Mouse (Mus musculus): ENCODE measurements around the gene Ccnf.

Gene Ccnf

DNA sequence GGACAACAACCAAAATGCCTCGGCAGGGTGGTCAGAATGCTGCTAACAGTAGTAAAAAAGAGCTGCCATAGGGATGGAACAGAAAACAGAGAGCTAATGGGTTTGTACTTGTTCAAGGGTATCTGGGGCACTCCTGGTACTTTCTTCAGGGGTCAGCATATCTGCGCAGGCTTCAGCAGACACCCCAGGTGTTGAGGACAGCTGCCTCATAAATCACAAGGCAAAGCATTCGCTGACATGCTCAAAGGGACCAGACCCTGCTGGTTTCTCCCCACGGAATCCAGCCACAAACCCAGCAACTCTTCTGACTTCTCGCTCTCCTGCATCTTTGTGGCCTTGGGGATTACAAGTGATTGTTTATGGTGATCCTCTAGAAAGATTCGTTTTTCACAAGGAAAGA lies 28.6 kb downstream of the Ccnf start:
- DNase-seq = no peak

DNA sequence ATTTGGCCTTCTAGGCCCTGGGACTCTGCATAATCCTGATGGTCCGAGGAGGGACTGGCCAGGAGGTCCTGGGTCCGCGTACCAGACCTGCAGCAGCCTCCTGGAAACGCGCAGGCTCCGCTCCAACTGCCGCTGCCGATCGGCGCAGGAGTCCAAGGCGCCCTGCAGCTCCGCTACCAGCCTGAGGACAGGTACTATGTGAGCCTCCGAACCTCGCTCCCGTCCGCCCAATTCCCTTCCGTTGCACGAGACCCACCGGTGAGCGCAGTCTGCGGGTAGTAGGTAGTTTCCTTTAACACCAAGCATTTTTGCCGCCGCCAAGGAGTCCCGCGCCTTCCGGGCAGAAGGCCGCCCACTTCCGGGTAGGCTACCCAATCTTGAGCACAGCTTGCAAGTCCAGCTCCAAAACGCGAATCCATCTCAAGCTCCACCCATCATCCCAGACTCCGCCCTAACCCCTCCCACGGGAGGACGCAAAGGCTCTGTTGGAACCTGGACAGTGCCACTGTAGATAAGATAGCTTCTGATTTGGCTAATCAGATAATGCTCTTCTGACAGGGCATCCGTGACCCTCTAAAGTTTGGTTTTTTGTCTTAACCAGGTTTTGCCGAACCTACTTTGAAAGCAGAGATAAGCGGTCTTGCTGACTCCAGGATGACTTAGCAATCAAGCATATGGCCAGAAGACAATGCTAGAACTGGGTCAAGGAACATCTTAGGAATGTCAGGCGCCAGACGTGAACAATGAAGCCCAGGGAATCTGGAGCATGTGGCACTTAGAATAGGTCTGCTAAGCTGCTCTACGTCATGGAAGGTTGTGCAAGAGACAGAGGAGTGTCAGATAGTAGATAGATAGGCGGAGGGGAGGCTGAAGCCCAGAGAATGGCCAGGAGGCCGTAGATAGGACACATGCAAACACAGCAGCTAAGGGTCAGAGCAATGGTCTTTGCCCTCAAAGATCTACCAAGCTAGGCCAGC lies 30.6 kb downstream of the Ccnf start, which contains the start of gene Tedc2:
Gene Tedc2 (minus strand): TSS at position 417 of the 977 bp plus-strand sequence.
- DNase-seq = peak; percentile 95

DNA sequence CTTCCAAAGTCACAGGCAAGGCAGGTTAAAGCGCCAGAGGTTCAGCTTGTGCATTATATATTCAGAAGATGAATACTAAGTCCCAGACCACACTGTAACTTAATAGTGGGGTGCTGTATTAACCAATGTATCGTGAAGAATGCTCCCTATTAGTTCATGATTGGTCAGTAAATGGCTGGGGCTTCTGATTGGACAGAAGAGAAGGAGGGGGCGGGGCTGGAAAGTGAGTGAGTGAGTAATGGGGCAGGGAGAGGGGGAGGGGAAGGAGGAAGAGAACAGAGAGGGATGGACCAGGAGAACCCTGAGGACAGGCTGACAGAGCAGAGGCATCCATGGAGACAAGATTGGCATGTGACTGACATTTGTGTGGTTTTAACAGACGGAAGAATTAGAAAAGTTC lies 34.4 kb downstream of the Ccnf start:
- DNase-seq = peak; percentile 47

DNA sequence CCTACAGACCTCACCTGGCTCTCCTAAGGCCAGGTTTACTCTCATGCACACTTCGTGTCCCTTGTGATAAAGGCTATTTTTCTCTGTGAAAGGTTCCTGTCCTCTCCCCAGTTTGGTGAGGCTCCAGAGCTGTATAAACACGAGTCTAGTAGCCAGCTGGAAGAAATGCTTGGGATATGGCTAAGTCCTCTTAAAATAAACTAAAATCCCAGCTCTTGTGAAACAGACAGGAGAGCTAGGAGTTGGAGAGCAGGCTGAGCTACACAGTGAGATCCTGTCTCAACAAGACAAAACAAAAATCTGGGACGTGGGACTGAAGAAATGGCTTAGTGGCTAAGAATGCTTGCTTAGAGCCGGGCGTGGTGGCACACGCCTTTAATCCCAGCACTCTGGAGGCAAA lies 38.1 kb downstream of the Ccnf start:
- DNase-seq = no peak

DNA sequence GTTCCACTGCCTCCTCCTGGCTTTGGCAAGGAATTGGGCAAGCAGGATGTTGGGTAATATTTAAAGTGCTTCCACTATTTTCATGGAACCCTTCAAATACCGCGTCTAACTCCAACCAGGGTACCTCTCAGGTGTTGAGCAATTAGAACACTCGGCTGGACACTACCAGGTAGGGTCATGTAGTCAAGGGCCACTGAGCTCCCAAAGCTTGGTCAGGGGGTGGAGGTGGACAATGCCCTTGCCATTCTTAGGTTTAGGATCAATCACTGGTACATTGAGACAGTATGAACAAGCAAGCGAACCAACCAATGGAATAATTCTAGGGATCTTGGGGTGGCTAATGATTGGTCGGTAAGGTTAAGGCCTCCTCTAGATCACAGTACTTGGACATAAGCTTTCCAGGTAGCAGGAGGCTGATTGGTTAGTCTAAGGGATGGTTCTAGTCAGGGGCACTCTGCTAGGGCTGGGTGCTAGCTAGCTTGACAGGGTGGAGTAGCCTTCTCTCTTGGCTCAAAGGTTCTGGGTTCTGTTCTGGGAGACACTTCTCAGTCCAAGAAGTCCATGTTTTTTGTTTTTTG lies 38.8 kb downstream of the Ccnf start:
- DNase-seq = no peak

DNA sequence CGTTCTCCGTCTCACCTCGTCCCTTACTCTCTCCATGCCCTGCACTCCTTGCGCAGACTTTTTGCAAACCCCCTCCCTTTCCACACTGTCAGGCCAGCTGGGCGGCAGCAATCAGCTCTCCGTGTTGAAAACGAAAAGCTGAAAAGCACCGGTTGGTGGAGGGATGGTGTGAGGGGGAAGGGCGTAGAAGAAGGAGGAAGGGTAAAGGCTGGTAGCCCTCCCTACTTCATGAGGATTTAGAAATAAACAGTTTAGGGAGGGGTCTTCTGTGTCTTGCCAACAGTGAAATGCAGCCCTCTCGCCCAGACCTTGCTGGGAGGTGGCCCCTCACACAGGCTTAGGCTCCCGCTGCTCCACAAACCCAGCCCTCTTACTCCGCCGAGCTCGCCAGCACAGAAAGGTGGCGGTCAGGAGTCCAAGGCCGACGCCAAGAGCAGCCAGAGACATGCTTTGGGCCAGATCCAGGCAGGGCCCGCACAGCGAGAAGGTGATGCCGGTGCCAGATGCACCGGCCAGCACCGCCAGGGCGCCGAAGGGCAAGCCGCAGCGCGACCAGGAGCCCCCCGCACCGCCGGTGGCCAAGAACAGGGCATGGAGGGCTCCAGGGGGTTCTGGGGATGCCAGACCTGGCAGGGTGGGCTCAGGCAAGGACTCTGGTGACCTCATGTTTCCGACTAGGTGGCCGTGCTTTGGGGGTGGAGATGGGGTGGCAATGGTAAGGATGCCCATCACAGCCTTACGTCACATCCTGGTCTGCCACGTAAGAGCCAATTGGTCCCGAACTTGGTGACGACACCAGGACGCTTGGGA lies 39.4 kb downstream of the Ccnf start:
- peak; percentile 88 for DNase-seq

DNA sequence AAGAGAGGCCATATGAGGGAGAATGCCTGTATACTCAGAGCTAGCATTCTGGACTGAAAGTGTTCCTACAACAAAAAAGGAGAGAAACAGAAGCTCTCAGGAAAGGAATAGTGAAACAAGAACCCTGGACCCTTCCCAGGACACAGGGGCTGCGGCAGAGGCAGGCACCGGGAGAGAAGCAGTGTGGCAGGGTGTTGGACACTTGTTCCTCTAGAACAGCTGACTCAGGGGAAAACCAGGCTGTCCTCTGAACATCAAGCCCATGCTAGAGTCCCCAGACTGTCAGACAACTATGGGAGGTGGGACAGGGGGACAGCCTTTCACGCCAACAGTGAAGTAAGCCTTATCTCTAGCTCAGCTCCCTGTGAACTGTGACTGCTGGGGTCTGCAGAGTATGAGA lies 40.7 kb downstream of the Ccnf start:
- DNase-seq = no peak

DNA sequence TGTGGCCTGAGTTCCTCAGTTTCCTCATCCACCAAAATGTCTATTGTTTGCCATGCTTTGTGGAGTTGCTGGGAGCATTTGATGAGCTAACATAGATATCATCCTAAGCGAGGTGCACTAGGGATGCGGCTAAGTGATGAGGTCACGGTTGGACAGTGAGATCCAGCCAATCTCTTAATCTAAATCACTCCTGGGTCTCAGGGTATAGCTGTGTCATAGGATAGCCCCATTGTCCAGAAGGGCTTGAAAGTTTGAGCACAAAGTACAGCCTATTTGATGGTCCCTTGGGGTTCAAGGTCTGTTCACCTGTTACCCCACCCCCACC lies 41.4 kb downstream of the Ccnf start:
- no peak for DNase-seq

DNA sequence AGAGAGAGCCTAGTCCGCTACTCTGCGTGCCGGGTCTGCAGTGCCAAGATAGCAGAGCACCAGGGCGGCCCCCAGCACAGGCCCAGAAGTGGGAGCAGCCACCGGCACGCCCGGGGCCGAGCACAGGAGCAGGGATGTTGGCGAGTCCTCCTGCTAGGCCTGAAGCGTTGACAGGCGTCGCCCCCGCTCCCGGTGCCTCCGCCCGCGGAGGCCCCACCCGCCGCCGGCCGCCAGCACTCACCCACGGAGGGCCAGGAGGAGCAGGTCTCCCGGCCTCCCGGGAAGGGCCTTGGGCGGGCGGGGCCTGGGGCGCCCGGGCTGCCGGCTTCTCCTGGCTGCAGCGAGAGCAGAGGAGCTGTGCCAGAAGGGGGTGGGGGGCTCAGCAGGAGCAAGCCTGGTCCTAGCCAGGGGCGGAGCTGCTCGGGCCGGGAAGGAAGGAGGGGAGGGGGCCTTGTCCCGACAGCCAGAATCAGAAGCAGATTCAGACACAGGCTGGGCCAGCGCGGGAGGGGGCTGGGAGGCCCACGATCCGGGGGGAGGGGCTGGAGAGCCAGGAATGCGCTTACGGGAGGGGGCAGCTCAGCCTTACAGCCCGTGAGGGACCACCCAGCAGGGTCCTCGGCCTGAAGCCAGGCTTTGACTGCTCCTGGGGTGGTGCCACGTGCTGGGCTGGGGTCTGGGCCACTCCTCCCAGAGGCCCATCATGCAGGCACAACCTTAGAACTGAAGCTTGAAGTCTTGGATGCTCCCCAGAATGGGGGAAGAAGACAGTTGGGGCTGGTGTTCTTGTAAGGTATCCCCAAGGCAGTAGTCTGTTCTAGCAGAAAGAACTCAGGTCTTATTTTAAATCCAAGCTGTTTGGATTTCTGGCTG lies 42.0 kb downstream of the Ccnf start, which contains the start of gene Ntn3:
Gene Ntn3 (minus strand): TSS at position 489 of the 873 bp plus-strand sequence.
- peak; percentile 91 for DNase-seq

DNA sequence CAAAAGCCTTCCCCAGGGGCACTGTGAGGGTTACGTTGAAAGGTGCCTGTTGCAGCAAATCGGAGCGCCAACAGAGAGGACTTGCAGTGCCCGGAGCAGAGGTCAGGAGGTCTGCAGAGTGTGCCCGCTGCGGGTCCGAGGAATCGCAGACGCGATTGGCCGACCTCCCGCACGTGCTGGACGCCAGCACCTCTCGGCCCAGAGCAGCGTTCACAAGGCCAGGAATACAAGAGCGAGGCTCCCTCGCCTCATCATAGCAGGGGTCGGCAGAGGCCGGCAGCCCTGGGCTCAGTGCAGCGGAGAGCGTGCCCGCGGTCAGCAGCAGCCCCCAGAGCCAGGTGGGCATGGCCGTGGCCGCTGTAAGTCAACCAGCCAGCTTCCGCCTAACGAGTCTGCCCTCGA lies 42.6 kb downstream of the Ccnf start:
- peak; percentile 64 for DNase-seq

DNA sequence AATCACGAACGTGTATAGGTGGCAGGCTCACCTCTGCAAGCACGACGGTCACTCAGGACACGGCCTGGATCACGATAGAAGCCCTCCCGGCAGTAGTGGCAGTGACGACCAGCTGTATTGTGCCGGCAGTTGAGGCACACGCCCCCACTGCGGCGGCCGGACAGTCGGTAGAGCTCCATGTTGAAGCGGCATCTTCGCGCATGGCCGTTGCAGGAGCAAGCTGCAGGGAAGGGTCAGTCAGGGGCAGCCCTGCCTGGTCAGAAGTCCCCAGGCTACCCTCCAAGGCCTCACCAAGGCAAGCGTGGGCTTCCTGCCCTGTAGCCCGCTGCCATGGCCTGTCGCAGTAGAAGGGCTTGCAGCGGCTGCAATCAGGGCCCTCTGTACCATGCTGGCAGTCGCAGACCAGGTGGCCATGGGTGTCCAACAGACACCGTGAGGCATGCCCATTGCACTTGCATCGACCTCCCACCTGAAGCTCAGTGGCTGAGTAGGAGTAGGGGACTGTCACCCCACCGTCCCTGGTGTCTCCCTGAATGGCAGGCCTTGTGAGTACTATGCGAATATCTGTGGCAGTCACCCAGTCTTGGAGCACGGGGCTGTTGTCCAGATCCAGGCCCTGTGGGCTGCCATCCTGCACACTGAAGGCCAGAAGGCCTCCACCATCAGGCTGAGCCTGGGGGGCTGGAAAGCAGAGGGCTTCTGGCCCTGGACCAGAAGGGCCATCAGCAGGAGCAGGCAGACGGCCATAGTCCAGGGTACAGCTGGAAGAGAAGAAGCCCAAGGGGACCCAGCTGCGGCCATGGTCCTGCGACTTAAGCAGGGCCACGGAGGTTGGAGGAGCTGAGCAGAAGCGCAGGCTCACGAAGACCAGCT lies 43.3 kb downstream of the Ccnf start:
- no peak for DNase-seq

DNA sequence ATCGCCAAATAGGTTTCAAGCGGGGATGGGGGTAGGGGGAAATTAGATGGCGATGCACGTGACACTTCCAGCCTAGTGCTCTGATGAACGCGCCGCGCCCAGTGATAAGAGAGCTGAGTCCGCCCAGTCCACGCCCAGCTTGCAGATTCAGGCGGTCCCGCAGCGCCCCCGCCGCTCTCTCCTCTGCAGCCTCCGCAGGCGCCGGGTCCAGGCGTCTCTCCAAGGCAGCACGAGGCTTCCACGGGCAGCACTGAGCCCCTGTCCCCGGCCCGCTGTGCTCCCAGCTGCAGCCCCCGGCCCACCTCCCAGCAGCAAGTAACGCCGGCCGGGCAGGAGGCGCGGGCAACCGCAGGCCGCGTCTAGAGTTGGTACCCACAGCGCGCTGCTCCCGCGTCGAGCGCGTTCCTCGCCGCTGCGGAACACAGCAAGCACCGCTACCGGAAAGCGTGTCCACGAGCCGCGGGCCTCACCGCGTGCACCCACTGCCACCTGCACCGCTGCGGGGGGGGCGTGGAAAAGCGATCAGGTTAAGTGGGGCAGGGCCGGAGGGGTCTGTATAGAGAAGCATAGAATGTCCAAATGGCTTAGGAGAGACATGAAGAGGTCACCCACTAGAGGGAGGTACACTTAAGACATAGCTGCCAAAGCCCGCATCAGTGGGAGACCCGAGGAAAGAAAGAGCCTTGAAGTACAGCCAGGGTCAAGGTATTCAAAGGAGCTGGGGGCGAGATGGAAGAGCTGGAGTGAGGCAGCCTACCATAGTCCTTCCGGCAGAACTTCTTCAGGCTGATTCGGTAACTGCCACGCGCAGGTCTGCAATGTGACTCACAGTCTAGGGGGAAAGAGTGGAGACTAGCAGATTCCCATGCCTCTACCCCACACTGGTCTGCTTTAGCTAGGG lies 44.6 kb downstream of the Ccnf start:
- DNase-seq = peak; percentile 78

DNA sequence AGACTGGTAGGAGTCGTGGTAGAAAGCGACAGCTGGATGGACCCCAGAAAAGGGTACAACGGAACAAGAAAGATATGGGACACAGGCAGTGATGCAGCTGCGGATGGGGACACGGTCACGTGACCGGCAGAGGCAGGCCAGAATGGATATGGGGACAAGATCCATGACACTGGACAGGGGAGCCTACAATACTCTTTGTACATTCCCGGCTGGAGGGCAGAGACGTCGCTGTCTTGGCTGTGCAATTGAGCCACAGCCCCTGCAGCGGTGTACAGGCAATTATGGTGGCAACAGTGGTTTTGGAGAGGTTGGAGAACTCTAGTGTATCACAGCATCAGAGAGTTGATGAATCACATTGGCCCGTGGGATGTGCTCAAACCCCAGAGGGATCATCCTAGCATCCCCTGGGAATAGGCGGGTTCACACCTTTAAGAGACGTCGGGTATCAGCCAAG lies 45.3 kb downstream of the Ccnf start:
- no peak for DNase-seq

DNA sequence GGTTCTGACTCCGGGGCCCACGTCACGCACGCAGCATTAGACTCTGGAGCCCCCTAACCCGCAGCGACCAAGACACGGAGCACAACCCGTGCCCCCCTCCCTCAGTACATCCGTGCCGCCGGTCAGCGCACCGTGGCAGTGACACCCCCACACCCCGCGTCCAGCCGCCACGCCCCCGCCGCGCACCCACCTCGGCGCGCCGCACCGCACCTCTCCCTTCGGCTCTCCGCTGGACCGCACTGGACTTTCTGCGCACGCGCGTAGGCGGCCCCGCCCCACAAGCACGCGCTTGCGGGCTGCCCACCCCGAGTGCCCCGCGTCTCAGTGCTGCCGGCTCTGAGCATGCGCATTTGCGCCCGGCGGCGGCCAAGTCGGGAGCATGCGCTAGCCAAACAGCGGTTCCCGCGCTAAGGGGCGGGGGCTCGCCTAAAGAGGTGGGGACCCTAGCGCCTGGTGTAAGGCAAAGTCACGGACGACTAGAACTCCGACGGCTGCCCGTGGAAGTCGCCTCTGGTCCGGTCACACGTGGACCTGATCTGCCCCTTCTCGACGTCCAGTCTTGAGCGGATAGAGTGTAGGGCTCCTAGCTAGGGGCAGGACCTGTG lies 45.9 kb downstream of the Ccnf start, which contains the start of gene Tbc1d24:
Gene Tbc1d24 (minus strand): TSS at position 279 of the 605 bp plus-strand sequence.
- DNase-seq = peak; percentile 96

DNA sequence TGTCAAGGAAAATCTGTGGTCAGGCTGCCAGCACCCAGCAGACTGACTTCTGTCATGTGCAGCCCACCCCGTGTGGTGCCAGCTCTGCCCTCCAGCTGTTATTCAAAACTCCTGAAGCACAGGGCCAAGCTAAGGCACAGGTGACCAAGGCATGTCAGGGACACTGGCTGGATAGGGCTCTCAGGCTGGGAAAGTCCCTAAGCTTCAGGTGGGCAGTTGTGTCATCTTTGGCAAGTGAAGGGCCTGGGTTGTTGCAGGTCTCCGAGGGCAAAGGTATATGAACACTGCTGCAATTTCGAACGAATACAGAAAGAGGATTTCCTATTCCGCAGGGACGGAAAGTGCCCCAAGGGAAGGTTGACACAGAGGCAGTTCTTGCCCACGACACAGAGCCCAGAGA lies 46.4 kb downstream of the Ccnf start:
- DNase-seq = no peak

DNA sequence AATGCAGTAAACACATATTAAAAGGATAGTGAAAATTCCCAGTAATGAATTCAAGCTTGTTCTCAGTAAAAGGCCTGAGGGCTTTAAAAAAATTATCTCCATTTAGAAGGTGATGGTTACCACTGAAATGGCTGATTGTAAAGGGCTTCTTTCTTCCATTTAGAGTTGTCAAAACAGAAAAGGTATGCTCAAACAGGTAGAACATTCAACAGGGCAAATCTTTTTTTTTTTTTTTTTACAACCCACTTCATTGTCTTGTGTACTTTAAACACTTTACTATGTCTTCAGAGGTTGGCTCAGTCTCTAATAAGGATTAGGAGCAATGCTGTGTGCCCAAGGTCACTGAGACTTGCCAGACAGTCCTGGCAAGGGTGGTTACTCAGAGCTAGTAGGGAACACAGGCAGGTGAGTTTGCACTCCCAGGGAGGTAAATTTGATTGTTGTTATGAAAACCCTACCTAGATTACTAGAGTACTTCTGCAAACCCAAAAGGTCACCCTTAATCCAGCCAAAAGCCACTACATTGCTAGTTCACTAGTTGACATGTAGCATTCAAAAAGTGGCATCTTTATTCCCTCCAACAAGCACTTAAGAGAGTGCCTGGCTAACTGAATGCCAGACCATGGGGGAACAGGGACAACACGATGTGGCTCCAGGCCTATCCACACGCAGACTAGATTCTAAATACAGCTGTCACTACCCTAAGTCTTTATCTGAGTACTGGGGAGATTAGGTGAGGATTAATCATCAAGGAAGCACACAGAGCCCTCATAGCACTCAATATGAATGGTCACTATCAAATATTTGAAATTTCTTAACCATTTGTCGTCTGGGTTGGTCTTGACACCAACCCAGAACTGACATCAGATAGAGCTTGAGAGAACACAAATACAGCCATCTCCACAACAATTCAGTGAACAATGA lies 47.4 kb downstream of the Ccnf start:
- no peak for DNase-seq

DNA sequence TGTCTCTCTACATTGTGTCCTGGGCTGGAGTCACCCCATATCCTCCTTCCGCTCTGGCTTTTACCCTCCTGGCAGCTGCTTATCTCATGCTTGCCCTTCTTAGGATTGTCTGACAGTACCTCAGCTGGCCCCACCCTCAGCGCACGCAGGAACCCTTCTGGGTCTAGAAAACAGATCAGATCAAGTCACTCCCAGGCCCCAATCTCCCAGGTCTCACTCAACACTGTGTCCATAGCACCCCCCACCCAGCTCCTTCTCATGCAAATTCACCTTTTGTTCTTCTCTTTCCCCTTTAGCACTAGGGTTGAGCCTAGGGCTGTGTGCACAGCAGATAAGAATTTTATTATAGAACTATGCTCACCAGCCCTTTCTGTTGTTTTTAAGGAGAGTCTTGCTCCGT lies 48.2 kb downstream of the Ccnf start:
- DNase-seq = no peak

DNA sequence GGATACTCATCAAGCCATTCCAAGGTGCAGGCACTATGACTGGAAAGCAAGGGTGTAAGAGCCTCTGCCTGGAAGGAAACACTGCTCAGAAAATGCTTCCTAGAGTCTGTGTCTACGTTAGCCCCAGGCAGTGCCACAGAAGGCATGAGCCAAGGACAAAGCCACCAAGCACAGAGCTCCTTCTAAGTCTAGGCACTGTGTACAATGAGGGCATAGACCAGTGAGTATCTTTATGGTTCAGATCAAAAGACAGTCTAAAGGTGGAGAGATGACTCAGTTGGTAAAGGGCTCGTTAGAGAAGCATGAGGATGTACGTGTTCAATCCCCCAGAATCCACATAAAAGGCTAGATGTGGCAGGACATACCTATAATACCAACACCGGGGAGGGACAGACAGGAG lies 50.2 kb downstream of the Ccnf start:
- DNase-seq = no peak

DNA sequence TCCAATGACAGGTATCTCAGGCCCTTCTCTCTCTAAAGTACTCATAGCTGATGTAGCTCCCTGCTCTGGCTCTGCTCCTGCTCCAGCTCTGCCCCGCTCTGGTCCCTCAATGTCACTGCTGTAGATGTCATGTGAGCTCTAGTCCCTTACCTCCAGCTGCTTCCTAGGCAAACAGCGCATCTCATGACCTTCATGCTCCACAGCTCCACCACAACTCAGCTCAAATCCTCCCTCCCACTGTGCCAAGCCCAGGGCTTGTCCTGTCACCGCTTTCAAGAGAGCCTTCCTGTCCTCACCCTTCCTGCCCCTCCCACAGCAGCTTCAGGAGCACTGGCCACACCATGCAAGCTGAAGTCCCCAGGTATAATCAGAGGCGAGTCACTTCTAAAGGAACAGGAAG lies 51.5 kb downstream of the Ccnf start:
- DNase-seq = no peak
